Mouse (Mus musculus) embryo, embryonic 11.5 days (tissue): ENCODE measurements around the gene Pou2f1.

ENCODE experiments used
- DNase-seq: peaks from one replicate; pipeline ENCODE4 v3.0.0-alpha.2; 2012; ENCODE audit warnings: low read depth, low spot score

The Pou2f1 gene

DNA sequence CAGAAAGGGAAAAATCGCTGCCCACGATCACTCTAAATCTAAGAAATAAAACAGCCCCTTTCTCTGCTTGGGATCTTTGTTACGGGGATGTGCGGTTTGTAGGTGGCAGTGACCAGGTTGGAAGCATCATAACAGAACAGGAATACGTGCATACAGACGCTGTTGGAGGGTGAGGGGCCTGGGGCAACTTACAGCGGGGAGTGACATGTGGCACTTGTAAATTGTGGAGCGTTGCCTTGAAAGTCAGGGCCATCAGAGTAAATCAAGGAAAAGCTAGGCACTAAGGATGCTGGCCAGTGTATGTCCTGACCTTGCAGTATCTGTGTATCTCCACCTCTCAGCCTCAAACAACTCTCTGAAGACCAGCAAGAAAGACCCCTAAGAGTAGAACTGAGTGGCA lies 154.1 kb downstream of the Pou2f1 start:
- no peak for DNase-seq

- no peak for DNase-seq
Observed at GRCm38 (mm10) chr1:165845366-165845765, 157.1 kb downstream of the Pou2f1 start.

DNA sequence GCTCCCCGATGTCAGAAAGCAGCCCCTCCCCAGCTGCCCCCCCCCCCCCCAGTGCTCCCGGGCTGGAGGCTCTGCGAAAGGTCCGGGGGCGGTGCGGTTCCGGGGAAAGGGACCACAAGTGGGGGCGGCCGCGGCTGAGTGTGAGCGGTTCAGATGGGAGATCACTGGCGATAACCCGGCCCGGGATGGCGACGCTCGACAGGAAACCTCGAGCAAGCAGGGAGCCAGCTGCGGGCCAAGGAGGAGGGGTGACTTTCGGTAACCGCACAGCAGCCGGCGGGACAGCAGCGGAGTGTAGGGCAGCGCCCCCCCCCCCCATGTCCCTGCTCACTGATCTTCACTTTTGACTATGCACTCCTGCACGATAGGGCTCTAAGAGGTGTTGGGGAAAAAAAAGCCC lies 157.5 kb downstream of the Pou2f1 start:
- DNase-seq, result no peak

DNA sequence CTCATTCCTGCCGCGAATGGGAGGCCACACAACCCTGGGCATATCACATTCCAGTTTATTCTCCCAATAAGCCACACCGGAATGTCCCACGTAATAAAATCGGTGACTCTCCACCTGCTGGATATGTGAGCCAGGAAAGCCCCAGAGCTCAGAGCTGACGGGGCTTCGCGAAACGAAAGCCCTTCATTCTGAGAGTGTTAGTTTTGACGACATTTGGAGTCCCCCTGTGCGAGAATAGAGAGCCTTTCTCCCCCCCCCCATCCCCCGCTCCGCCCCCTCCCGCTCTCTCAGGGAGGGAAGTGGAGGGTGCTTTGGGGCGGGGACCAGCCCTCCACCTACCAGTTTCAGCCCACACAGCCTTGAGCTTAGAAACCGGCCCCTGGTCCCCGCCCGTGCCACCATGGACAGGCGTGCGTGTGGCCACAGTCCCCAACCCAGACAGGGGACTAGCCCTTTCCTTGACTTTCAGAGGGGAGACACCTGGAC lies 158.0 kb downstream of the Pou2f1 start:
- DNase-seq, result no peak

- no peak for DNase-seq
Observed at GRCm38 (mm10) chr1:165843586-165843985, 158.9 kb downstream of the Pou2f1 start.

GRCm38 (mm10) chr1:165842170-165842569 lies 160.3 kb downstream of the Pou2f1 start:
- no peak for DNase-seq

DNA sequence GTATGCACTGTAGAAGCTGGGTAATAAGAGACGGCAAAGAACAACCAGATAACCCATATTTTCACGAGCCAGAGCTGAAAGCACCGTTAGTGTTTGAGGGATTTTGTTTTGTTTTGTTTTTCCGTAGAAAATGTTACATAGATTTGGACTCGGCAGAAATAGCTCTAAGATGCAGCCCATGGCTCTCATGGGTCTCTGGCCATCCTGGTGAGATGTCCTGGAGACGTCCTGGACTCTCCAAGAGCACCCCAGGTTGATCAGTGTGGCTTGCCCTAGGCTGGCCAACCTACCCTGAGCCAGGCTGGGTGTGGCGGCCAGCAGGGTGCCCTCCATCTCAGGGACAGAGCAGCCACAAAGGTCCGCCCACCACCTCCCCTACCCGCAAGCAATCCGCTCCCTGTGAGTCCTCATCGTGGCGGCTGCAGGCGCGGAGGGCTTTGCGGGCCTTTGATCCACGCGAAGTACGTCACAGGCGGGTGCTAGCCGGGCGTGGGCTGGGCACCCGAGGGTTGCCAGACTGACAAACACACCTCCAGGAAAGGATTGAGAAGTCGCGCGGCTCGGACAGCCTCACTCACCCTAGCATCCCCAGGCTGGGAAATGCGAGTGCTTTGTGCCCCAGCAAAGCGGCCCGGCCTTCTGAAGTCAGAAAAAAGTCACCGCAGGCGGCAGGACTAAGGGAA lies 161.8 kb downstream of the Pou2f1 start:
- no peak for DNase-seq

- no peak for DNase-seq
Observed at GRCm38 (mm10) chr1:165839201-165839600, 163.3 kb downstream of the Pou2f1 start.

- DNase-seq, result no peak
Observed at GRCm38 (mm10) chr1:165837546-165837945, 164.9 kb downstream of the Pou2f1 start.

- no peak for DNase-seq
Observed at GRCm38 (mm10) chr1:165836461-165836860, 166.0 kb downstream of the Pou2f1 start.

- DNase-seq, result no peak
Observed at GRCm38 (mm10) chr1:165834633-165834975, 167.9 kb downstream of the Pou2f1 start.

GRCm38 (mm10) chr1:165833910-165834632 lies 168.4 kb downstream of the Pou2f1 start:
- no peak for DNase-seq

- no peak for DNase-seq
Observed at GRCm38 (mm10) chr1:165833244-165833643, 169.2 kb downstream of the Pou2f1 start.

- no peak for DNase-seq
Observed at GRCm38 (mm10) chr1:165829890-165830289, 172.6 kb downstream of the Pou2f1 start.

- no peak for DNase-seq
Observed at GRCm38 (mm10) chr1:165828615-165829014, 173.9 kb downstream of the Pou2f1 start.

DNA sequence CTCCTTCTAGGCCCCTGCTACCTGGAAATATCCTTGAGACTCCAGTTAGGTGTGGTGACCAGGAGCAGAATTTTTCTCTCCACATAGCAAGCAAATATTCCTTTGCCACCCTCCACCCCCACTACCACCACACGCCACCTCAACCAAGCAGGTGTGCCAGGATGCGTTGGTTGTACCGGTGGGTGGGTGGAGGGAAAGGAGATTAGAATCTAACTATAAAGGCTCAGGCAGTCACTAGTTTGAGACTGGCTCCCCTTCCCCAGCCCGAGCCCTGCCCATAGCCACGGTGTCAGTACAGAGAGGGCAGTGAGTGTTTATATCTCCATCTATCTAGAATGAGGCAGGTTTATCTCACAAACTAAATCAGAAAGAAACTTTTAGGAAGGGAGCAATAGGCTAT lies 174.3 kb downstream of the Pou2f1 start:
- DNase-seq, result no peak

GRCm38 (mm10) chr1:165822031-165822430 lies 180.4 kb downstream of the Pou2f1 start:
- no peak for DNase-seq

DNA sequence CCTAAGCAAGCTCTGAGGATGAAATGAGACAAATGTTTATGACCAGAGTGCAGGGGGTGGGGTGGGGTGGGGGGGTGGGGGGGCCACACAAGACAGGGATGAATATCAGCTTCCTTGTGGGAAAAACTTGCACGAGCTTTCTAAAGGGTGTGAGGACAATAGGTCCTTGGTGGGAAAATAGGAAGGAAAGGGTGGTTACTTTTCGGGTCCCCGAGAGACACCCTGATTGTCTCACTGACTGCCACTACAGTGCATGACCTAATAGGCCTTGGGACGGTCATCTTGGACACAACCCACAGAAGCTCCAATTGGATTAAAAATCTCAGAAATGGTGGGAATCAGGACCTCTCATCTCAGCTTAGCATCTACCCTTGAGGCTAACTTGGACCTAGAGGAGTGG lies 183.3 kb downstream of the Pou2f1 start:
- no peak for DNase-seq

DNA sequence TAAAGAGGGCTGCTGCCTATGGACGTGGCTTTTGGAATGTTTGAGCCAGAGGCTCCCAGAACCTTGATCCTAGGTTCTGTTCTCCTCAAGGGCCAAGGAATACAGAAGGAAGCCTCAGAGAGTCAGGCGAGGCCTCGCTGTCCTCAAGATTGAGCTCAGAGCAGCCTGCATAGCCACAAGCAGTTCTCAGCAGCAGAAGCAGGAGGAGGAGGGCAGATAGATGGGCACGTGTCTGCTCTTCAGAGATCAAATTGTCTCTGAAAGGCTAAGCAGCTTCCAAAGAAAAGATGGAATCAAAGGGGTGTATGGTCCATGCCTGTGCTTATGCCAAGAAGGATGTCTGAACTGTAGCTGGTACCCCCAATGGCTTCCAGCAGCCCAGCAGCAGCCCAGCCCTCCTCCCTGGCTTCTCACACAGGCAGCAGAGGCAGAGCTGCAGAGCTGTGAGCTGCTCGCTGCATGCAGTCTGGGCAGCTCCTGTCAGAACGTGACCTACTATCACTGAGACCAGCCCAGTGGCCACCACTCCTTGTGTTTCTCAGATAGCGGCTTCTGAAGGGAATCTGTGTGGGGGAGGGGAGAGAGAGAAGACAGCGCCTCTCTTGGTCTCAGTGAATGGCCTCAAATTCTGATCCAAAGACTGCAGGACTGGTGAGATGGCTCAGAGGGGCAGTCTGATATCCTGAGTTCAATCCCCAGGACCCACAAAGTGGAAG lies 184.2 kb downstream of the Pou2f1 start:
- no peak for DNase-seq

GRCm38 (mm10) chr1:165817264-165817663 lies 185.2 kb downstream of the Pou2f1 start:
- no peak for DNase-seq

GRCm38 (mm10) chr1:165816391-165816790 lies 186.1 kb downstream of the Pou2f1 start:
- DNase-seq, result no peak
